Mouse (Mus musculus) v-Abl transformed pro-B cells (cell line): ENCODE data around the gene Nt5c.

Source experiments
- in situ Hi-C, 2 experiments: fragments of 400-800 bp; cut with MboI; formaldehyde crosslinking; loops; one replicate each; pipeline ENCODE4 v1.15.1; 2025; ENCODE audit not compliant: unreplicated experiment in 2 of 2

Nt5c gene

DNA sequence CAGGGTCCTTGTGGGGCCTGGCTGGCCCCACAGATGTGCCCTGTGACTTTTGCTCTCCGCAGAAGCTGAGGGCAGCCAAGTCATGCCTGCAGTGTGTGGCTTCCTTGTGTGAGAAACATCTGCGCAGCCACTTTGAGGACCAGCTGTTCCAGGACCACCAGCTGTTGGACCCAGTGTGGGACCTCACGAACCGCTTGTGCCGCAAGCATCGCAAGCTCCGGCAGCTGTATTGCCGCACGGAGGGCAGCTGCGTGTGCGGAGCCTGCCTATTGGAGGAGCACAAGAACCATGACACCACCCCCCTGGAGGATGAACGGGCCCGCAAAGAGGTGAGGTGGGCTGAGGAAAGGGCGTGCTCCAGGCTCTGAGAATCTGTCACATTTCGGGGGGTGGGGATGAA is 50.2 kb downstream of the Nt5c start:
- in situ Hi-C loops: no loop called here
